22 mouse cellular contexts compared by ENCODE assay signal in genomic region chr13:4256894-4257293, GRCm38 (mm10). TPM values are rescaled to one million over a fixed set of nuclear protein-coding genes. Genes with fewer than 3 reads are reported as not detected.
"Had no signal": no experiment of that assay in that cellular context is flagged by ENCODE, and none has a peak within 500 bp of the region (broad histone marks: within the 10 kb centered on the region; RNA-seq: fewer than 3 reads in every experiment).

No protein-coding gene starts in this region.

RNA-seq across cellular contexts. Expression of gene Akr1c12, which starts 22.3 kb away (rescaled TPM):
- total RNA-seq: forebrain, postnatal 0 days; gastrocnemius, adult 18-20 months; gastrocnemius, adult 2 months; gastrocnemius, adult 8-10 months; gastrocnemius, postnatal 10 days; gastrocnemius, postnatal 14 days; gastrocnemius, postnatal 25 days; gastrocnemius, postnatal 36 days; gastrocnemius, postnatal 4 days; heart, adult 18-20 months; heart, adult 2 months; heart, adult 8-10 months had no signal
- polyA plus RNA-seq: cortical plate, adult 2 months; embryonic facial prominence, embryonic 11.5 days; embryonic facial prominence, embryonic 13.5 days; embryonic facial prominence, embryonic 15.5 days; erythroblast, embryonic 14.5 days; forebrain, embryonic 13.5 days; forebrain, embryonic 16.5 days; frontal cortex, adult 2 months had no signal

RNA-seq across cellular contexts. Expression of gene Akr1c19, which starts 28.4 kb away (rescaled TPM):
- total RNA-seq: common myeloid progenitor, adult 5-6 weeks; granulocyte monocyte progenitor cell, adult 5-6 weeks had no signal
- polyA plus RNA-seq: cortical plate, adult 2 months; embryonic facial prominence, embryonic 13.5 days had no signal
